ENCODE assay signal across 12 mouse cellular contexts in the genomic region with DNA sequence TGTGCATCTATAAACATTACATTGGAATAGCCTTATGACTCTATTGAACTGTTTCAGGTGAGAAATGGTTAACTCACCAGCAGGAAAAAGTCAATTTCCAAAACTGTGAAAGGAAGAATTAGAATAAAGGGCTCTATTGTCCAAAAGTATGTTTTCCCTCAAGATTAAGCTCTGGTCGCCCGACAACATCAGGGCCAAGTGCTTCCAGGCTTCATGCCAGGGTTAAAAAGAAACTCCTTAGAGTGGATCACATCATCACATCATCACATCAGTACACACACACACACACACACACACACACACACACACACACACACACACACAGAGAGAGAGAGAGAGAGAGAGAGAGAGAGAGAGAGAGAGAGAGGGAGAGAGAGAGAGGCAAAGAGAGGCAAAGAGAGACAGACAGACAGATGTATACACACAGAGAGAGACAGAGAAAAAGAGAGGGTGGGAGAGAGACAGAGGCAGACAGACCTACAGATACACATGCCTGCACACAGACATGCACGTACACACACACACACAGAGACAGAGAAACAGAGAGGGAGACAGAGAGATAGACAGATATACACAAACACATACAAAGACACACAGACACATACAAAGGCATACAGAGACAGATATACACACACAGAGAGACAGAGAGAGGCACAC.
DNase-seq lines count a peak whose midpoint lies in the region; ATAC-seq lines count a peak whose summit lies in the region.
"Had no signal": no experiment of that assay in that cellular context is flagged by ENCODE, and none has a peak within 500 bp of the region (broad histone marks: within the 10 kb centered on the region; RNA-seq: fewer than 3 reads in every experiment).

No protein-coding gene starts in this region.

- H3K4me1 ChIP-seq in forebrain, embryonic 16.5 days (replicated peaks; ENCODE audit: control insufficient read depth, insufficient read depth, low read length): no peaks in the 10 kb centered on the region
- H3K4me1 ChIP-seq: hindbrain, embryonic 15.5 days had no signal

- H3K9ac ChIP-seq in forebrain, embryonic 16.5 days (replicated peaks; ENCODE audit: low read depth, low read length): no peak overlapping the region
- H3K9ac ChIP-seq: forebrain, postnatal 0 days; hindbrain, embryonic 15.5 days had no signal

- no peak overlapping the region for H3K4me3 ChIP-seq in forebrain, embryonic 16.5 days (replicated peaks; ENCODE audit: low read length)
- H3K4me3 ChIP-seq: hindbrain, embryonic 15.5 days had no signal

- H3K27ac ChIP-seq in forebrain, embryonic 16.5 days (ENCODE audit: low read length): no peak overlapping the region
- H3K27ac ChIP-seq: hindbrain, embryonic 15.5 days had no signal

- H3K9me3 ChIP-seq in forebrain, embryonic 16.5 days (ENCODE audit: control insufficient read depth, low read length): no peaks in the 10 kb centered on the region
- H3K9me3 ChIP-seq: hindbrain, embryonic 15.5 days had no signal

- ATAC-seq in forebrain, embryonic 16.5 days: no peak
- ATAC-seq: forebrain, postnatal 0 days had no signal

- no peaks in the 10 kb centered on the region for H3K36me3 ChIP-seq in forebrain, embryonic 16.5 days (ENCODE audit: control insufficient read depth, insufficient read depth)
- H3K36me3 ChIP-seq: hindbrain, embryonic 15.5 days had no signal

- no peak overlapping the region for H3K4me2 ChIP-seq in forebrain, embryonic 16.5 days (ENCODE audit: low read length)
- H3K4me2 ChIP-seq: hindbrain, embryonic 15.5 days; liver, embryonic 11.5 days had no signal

- peak; percentile 25 to 38 for DNase-seq in kidney, postnatal 4 days
- DNase-seq in kidney, adult 8-10 months: no peak
- peak; percentile 48 for DNase-seq in testis, postnatal 14 days (ENCODE audit: low spot score)
- DNase-seq in testis, postnatal 10 days (ENCODE audit: low spot score): no peak
- DNase-seq in heart, postnatal 14 days: peak; percentile 38 to 64
- DNase-seq in lung, postnatal 4 days: peak; percentile 23 to 51
- DNase-seq: cerebellum, adult 18-20 months; forebrain, postnatal 0 days; thymus, postnatal 25 days had no signal

- 37% methylated on average over 3 of the region's 3 CpGs for WGBS in forebrain, embryonic 16.5 days

- intact Hi-C loops in heart, postnatal 14 days (cut with DNase I): no loop called here

- H3K27me3 ChIP-seq in forebrain, embryonic 16.5 days (replicated peaks; ENCODE audit: control insufficient read depth, insufficient read depth, low read length): no peaks in the 10 kb centered on the region
- H3K27me3 ChIP-seq: hindbrain, embryonic 15.5 days had no signal

Comparison
In these comparisons a context has a peak if more than half of its experiments do, and no peak if none do; other contexts are left out.
1. DNase-seq: peak in kidney, postnatal 4 days (2 of 2), testis, postnatal 14 days (single experiment), heart, postnatal 14 days (2 of 2) and lung, postnatal 4 days (2 of 2); none in kidney, adult 8-10 months (0 of 2) and testis, postnatal 10 days (single experiment).